Mouse (Mus musculus): Measurements from ENCODE around the gene Gsk3b. TPM values are rescaled to one million over a fixed set of nuclear protein-coding genes. Genes with fewer than 3 reads are reported as not detected.

Gsk3b gene
- polyA plus RNA-seq, 1 experiment from 2014 or later: 34.6 TPM

DNA sequence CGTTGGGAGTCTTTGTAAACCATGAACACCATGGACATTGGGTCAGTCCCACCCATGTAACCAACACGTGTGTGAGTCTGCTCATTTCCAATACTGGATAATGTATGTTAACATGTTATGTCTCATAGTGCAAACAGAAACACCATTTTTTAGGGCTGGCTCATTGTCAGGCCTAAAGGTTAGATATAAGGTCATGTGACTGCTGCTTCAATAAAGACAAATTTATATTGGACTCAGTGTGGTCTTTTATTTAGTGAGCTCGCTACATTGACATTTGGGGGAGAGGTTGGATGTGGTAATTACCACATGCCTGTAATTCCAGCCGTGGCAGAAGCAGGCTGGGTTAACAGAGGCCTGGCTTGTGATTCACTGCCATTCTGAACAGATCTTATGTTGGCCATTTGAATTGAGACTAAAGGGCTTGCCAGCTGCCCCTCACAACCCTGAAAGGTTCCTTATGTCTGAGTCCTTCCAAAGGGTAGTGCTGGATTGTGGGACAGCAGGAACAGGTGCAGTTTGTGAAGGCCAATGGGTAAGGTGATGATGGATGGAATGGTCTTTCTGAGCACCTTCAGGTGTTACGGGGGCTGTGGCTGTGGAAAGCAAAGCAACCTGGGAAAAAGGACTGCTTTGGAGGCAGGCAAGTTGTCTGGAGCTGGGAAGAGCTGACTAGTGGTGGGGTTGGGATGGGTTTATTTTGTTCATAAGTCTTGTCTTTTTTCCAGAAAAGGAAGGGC, 157.2 kb downstream of the Gsk3b start:
- H3K9me3 ChIP-seq (ENCODE audit: control insufficient read depth, low read length): no peaks in the 10 kb centered on the region
- WGBS: 74% methylated on average over 5 of the region's 5 CpGs
- H3K9ac ChIP-seq (ENCODE audit: low read depth, low read length): no peak overlapping the region
- 0 out of 2 replicates have a peak, but pooled peaks have one; percentile 9 for ATAC-seq
- H3K36me3 ChIP-seq (ENCODE audit: control insufficient read depth, insufficient read depth, low read length): peaks cover 4% of the 10 kb centered on the region; the same call in 1 of the 2 replicates
- no peak overlapping the region for H3K4me2 ChIP-seq (ENCODE audit: low read depth, low read length)
- no peak overlapping the region for H3K27ac ChIP-seq (ENCODE audit: low read length)
- no peaks in the 10 kb centered on the region for H3K4me1 ChIP-seq (ENCODE audit: control insufficient read depth, insufficient read depth, low read length)
- H3K27me3 ChIP-seq (replicated peaks; ENCODE audit: control insufficient read depth, insufficient read depth, low read length): no peaks in the 10 kb centered on the region
- H3K4me3 ChIP-seq (ENCODE audit: low read length): no peak overlapping the region

DNA sequence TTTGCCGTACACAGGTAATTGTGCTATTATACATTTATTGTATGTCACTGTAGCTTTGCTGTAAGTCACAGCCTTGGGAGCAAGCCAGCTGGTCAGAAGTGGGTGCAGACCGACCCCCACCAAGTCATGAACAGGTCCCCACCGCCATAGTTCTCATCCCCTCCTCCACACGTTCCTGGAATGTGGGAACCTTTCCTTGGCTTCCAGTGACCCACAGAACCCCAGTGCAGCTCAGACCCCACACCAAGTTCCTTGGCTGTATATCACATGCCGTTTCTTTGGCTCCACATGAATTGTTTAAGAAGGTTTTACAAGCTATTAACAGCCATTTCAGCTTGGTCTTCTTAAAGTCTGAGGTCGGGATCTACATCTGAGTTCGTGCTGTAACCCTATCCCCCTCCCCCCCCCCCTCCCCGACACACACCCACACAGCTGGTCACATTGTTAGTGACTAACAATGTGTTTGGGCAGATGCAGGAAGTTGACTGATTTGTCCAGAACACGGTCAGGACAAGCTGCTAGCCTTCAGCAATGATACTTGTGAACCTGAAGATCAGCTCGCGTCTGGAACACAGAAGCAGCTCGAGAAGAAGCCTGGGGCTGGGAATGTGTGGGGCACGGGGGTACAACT, 159.6 kb downstream of the Gsk3b start:
- Histone ChIP-seq H3K9ac (ENCODE audit: low read depth, low read length) (no peak overlapping the region), H3K4me2 (ENCODE audit: low read depth, low read length) (no peak overlapping the region), H3K9me3 (ENCODE audit: control insufficient read depth, low read length) (no peaks in the 10 kb centered on the region), H3K4me1 (ENCODE audit: control insufficient read depth, insufficient read depth, low read length) (no peaks in the 10 kb centered on the region), H3K27me3 (replicated peaks; ENCODE audit: control insufficient read depth, insufficient read depth, low read length) (no peaks in the 10 kb centered on the region), H3K27ac (ENCODE audit: low read length) (no peak overlapping the region), H3K36me3 (ENCODE audit: control insufficient read depth, insufficient read depth, low read length) (no peaks in the 10 kb centered on the region), H3K4me3 (ENCODE audit: low read length) (no peak overlapping the region)
- no peak for ATAC-seq
- WGBS: 39% methylated on average over 13 of the region's 13 CpGs

DNA sequence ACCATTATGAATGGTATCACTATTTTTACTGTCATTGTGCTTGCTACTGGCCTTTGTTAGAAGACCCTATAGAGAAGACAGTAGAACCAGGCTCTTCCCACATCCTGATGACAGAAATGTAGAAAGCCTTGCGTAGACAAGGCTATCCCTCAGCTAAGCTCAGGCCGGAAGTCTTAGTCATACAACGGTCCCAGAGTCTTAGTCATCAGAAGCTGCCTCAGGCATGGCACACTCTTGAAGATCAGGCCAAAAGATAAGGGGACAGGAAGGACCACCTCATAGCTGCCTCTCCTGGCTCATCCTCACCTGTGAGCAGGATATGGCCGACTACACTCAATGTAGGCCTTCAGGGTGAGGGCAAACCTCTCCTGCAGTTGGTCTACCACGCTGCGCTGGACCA, 161.7 kb downstream of the Gsk3b start:
- ATAC-seq: no peak
- Histone ChIP-seq H3K36me3 (ENCODE audit: control insufficient read depth, insufficient read depth, low read length) (peaks cover 4% of the 10 kb centered on the region; the same call in 1 of the 2 replicates), H3K4me3 (ENCODE audit: low read length) (no peak overlapping the region), H3K27ac (ENCODE audit: low read length) (no peak overlapping the region), H3K9me3 (ENCODE audit: control insufficient read depth, low read length) (no peaks in the 10 kb centered on the region), H3K27me3 (replicated peaks; ENCODE audit: control insufficient read depth, insufficient read depth, low read length) (no peaks in the 10 kb centered on the region), H3K9ac (ENCODE audit: low read depth, low read length) (no peak overlapping the region), H3K4me1 (ENCODE audit: control insufficient read depth, insufficient read depth, low read length) (no peaks in the 10 kb centered on the region), H3K4me2 (ENCODE audit: low read depth, low read length) (no peak overlapping the region)
- WGBS: 92% methylated on average over 6 of the region's 6 CpGs

DNA sequence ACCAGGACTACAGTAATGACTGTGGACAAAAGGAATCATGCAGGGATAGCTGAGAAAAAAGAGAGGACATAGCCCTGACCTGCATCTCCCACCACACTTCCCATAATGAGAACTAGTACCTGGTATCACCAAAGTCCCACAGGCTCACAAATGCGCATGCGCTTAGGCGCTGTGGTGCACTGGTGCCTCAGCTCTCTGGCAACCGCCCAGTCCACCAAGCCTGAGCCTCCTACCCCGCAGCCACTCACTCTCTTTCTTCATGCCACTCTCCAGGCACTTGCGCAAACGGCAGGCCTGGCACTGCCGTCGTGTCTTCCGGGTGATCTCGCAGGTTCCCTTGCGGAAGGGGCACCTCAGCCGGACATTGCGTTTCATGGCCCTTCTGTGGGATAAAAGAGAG, 165.2 kb downstream of the Gsk3b start:
- peaks cover 5% of the 10 kb centered on the region; the same call in 1 of the 2 replicates for H3K36me3 ChIP-seq (ENCODE audit: control insufficient read depth, insufficient read depth, low read length)
- no peaks in the 10 kb centered on the region for H3K9me3 ChIP-seq (ENCODE audit: control insufficient read depth, low read length)
- no peak overlapping the region for H3K27ac ChIP-seq (ENCODE audit: low read length)
- WGBS: 77% methylated on average over 14 of the region's 14 CpGs
- no peak overlapping the region for H3K9ac ChIP-seq (ENCODE audit: low read depth, low read length)
- no peak overlapping the region for H3K4me3 ChIP-seq (ENCODE audit: low read length)
- no peaks in the 10 kb centered on the region for H3K27me3 ChIP-seq (replicated peaks; ENCODE audit: control insufficient read depth, insufficient read depth, low read length)
- no peak overlapping the region for H3K4me2 ChIP-seq (ENCODE audit: low read depth, low read length)
- no peak for ATAC-seq
- H3K4me1 ChIP-seq (ENCODE audit: control insufficient read depth, insufficient read depth, low read length): no peaks in the 10 kb centered on the region

DNA sequence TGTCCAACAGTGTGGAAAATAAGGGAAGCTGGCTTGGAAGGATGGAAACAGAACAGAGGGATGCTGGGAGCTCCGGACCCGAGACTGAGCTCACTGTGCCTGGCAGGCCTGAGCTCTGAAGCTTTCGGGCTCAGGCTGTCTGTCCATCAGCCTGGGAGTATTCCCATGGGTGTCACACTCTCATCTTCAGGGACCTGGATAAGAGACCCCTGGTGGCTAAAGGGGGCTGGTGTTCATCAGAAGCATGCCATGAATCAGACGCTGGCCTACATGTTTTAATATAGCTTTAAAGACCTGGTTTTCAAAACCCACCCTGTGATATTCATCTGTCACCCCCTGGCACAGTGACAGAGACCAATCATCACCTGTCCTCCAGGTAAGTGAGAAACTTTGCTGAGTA, 166.3 kb downstream of the Gsk3b start:
- H3K4me2 ChIP-seq (ENCODE audit: low read depth, low read length): no peak overlapping the region
- WGBS: 85% methylated on average over 4 of the region's 4 CpGs
- no peak overlapping the region for H3K9ac ChIP-seq (ENCODE audit: low read depth, low read length)
- ATAC-seq: no peak
- H3K4me3 ChIP-seq (ENCODE audit: low read length): no peak overlapping the region
- no peak overlapping the region for H3K27ac ChIP-seq (ENCODE audit: low read length)
- no peaks in the 10 kb centered on the region for H3K4me1 ChIP-seq (ENCODE audit: control insufficient read depth, insufficient read depth, low read length)
- H3K36me3 ChIP-seq (ENCODE audit: control insufficient read depth, insufficient read depth, low read length): peaks cover 5% of the 10 kb centered on the region; the same call in 1 of the 2 replicates
- no peaks in the 10 kb centered on the region for H3K27me3 ChIP-seq (replicated peaks; ENCODE audit: control insufficient read depth, insufficient read depth, low read length)
- H3K9me3 ChIP-seq (ENCODE audit: control insufficient read depth, low read length): no peaks in the 10 kb centered on the region

DNA sequence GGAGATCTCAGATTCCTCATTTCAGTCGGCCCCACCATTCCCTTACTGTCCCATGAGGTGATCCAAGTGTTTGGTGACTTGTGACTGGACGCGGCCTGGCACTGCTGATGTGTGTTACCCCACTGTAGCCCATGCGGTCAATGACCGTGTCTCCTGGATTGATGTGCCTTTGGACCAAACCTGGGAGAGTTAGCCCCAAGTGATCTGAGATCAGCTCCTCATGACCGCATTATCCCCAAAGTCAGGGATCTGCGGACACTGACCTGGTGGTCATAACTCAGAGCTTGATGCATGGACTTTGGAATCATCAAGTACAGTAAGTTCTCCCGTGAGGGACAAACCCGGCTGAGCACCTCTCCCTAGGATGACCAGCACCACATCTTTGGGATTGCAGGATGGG, 167.1 kb downstream of the Gsk3b start:
- no peaks in the 10 kb centered on the region for H3K4me1 ChIP-seq (ENCODE audit: control insufficient read depth, insufficient read depth, low read length)
- peaks cover 5% of the 10 kb centered on the region; the same call in 1 of the 2 replicates for H3K36me3 ChIP-seq (ENCODE audit: control insufficient read depth, insufficient read depth, low read length)
- no peak overlapping the region for H3K4me3 ChIP-seq (ENCODE audit: low read length)
- H3K4me2 ChIP-seq (ENCODE audit: low read depth, low read length): no peak overlapping the region
- no peaks in the 10 kb centered on the region for H3K27me3 ChIP-seq (replicated peaks; ENCODE audit: control insufficient read depth, insufficient read depth, low read length)
- no peaks in the 10 kb centered on the region for H3K9me3 ChIP-seq (ENCODE audit: control insufficient read depth, low read length)
- no peak for ATAC-seq
- WGBS: 84% methylated on average over 9 of the region's 9 CpGs
- no peak overlapping the region for H3K27ac ChIP-seq (ENCODE audit: low read length)
- no peak overlapping the region for H3K9ac ChIP-seq (ENCODE audit: low read depth, low read length)

DNA sequence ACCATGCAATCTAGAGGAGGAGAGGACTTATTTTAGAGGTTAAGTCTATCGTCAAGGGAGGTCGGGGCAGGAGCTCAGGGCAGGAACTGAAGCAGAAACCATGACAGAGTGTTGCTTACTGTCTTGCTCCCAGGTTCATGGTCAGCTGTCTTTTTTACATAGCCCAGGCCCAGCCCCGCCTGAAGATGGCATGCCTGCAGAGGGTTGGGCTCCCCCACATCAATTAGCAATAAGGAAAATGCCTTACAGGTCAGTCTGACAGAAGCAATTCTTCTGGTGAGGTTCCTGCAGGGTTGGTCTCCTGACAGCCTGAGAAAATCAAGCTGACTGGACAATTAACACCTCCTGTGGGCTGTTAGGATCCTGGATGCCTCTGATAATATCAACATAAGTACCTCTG, 182.8 kb downstream of the Gsk3b start:
- H3K4me1 ChIP-seq (ENCODE audit: control insufficient read depth, insufficient read depth, low read length): 0 out of 2 replicates have a peak, but pooled peaks cover 2% of the 10 kb centered on the region
- H3K27me3 ChIP-seq (replicated peaks; ENCODE audit: control insufficient read depth, insufficient read depth, low read length): no peaks in the 10 kb centered on the region
- no peak overlapping the region for H3K4me3 ChIP-seq (ENCODE audit: low read length)
- no peak overlapping the region for H3K4me2 ChIP-seq (ENCODE audit: low read depth, low read length)
- no peaks in the 10 kb centered on the region for H3K36me3 ChIP-seq (ENCODE audit: control insufficient read depth, insufficient read depth, low read length)
- 36% methylated on average over 3 of the region's 3 CpGs for WGBS
- peak; percentile 74 for ATAC-seq
- no peaks in the 10 kb centered on the region for H3K9me3 ChIP-seq (ENCODE audit: control insufficient read depth, low read length)
- H3K27ac ChIP-seq (ENCODE audit: low read length): no peak overlapping the region
- no peak overlapping the region for H3K9ac ChIP-seq (ENCODE audit: low read depth, low read length)

DNA sequence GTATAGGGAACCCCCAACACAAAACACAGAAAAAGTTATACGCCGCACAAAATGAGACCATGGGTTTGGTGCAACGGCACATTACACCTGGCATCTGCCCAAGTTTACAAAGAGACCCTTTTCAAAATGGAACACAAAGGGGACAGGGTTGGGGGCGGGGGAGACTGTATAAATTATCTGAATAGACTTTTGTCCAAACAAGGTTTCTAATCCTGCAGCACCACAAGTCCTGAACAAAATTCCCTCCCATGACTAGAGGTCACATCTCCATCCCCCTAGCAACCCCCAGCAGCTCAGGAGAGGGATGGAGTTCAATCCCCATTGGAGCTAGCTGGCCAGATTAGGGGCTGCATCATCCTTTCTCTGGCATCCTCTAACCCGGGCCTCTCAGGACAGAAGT, 183.7 kb downstream of the Gsk3b start:
- no peaks in the 10 kb centered on the region for H3K9me3 ChIP-seq (ENCODE audit: control insufficient read depth, low read length)
- WGBS: 70% methylated on average over 5 of the region's 5 CpGs
- 0 out of 2 replicates have a peak, but pooled peaks cover 2% of the 10 kb centered on the region for H3K4me1 ChIP-seq (ENCODE audit: control insufficient read depth, insufficient read depth, low read length)
- H3K4me3 ChIP-seq (ENCODE audit: low read length): no peak overlapping the region
- no peaks in the 10 kb centered on the region for H3K27me3 ChIP-seq (replicated peaks; ENCODE audit: control insufficient read depth, insufficient read depth, low read length)
- ATAC-seq: no peak
- no peaks in the 10 kb centered on the region for H3K36me3 ChIP-seq (ENCODE audit: control insufficient read depth, insufficient read depth, low read length)
- no peak overlapping the region for H3K27ac ChIP-seq (ENCODE audit: low read length)
- no peak overlapping the region for H3K9ac ChIP-seq (ENCODE audit: low read depth, low read length)
- H3K4me2 ChIP-seq (ENCODE audit: low read depth, low read length): no peak overlapping the region

DNA sequence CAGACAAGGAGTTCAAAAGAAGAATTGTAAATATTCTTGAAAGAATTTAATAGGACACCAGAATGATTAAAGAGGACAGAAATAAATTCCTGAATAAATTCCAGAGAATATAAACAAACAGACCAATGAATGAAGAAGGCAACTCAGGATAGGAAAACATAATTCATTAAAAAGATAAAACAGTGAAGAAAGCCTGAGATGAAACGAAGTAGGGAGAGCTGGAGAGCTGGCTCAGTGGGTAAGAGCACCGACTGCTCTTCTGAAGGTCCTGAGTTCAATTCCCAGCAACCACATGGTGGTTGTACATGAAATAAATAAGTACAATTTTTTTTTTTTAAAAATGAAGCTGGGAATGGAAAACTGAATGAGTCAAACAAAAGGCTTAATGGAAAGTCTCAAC, 185.9 kb downstream of the Gsk3b start:
- H3K4me1 ChIP-seq (ENCODE audit: control insufficient read depth, insufficient read depth, low read length): 0 out of 2 replicates have a peak, but pooled peaks cover 2% of the 10 kb centered on the region
- ATAC-seq: no peak
- 66% methylated on average over 2 of the region's 2 CpGs for WGBS

More for the DNA sequence above, 185.9 kb downstream of the Gsk3b start:
- no peaks in the 10 kb centered on the region for H3K36me3 ChIP-seq (ENCODE audit: control insufficient read depth, insufficient read depth, low read length)
- H3K4me2 ChIP-seq (ENCODE audit: low read depth, low read length): no peak overlapping the region
- no peaks in the 10 kb centered on the region for H3K27me3 ChIP-seq (replicated peaks; ENCODE audit: control insufficient read depth, insufficient read depth, low read length)
- H3K9me3 ChIP-seq (ENCODE audit: control insufficient read depth, low read length): no peaks in the 10 kb centered on the region
- H3K9ac ChIP-seq (ENCODE audit: low read depth, low read length): no peak overlapping the region
- H3K4me3 ChIP-seq (ENCODE audit: low read length): no peak overlapping the region
- H3K27ac ChIP-seq (ENCODE audit: low read length): no peak overlapping the region
